Mouse (Mus musculus): ENCODE measurements at regions not wholly inside any gene's neighbourhood (a gene's known extent, or its start where the extent isn't known, plus 50 kb on each side); places are given as distances from the start of the nearest gene placed in this dataset.

GRCm38 (mm10) chr4:99465493-99465892 is 169.8 kb downstream of the Gm12689 start:
- TF ChIP-seq MYOG (IDR thresholded peaks at IDR 0.05; ENCODE audit: control insufficient read depth, extremely low read depth, insufficient read length) (no peak), CTCF (IDR thresholded peaks at IDR 0.05; ENCODE audit: control insufficient read depth, insufficient read depth, insufficient read length) (no peak), MYOD1 (IDR thresholded peaks at IDR 0.05; ENCODE audit: control insufficient read depth, insufficient read length, low read depth) (no peak)
